Mouse (Mus musculus): Measurements from ENCODE around the gene Ewsr1. TPM values are rescaled to one million over a fixed set of nuclear protein-coding genes. Genes with fewer than 3 reads are reported as not detected.
"Not testable (repeated sequence)": the region's sequence is repeated elsewhere in the genome, so short reads cannot be mapped to it uniquely, and the experiment has no call there.

Gene Ewsr1
- polyA plus RNA-seq, 1 experiment, result 518 TPM

- DNase-seq (ENCODE audit: low read depth), result no peak
- no peak for TF ChIP-seq POLR2A (IDR thresholded peaks at IDR 0.05; ENCODE audit: borderline replicate concordance, extremely low read depth, insufficient read depth, insufficient read length, poor library complexity, severe bottlenecking)
- TF ChIP-seq CTCF (IDR thresholded peaks at IDR 0.05; ENCODE audit: borderline replicate concordance, extremely low read depth, insufficient read depth, insufficient read length), result no peak
These were observed 2.5 kb downstream of the Ewsr1 start for GRCm38 (mm10) chr11:5096480-5097020.

GRCm38 (mm10) chr11:5095877-5096276 is 3.2 kb downstream of the Ewsr1 start:
- TF ChIP-seq CTCF (IDR thresholded peaks at IDR 0.05; ENCODE audit: borderline replicate concordance, extremely low read depth, insufficient read depth, insufficient read length) (no peak), POLR2A (IDR thresholded peaks at IDR 0.05; ENCODE audit: borderline replicate concordance, extremely low read depth, insufficient read depth, insufficient read length, poor library complexity, severe bottlenecking) (no peak)
- DNase-seq (ENCODE audit: low read depth), result peak; percentile 5

- peak; percentile 31 for DNase-seq (ENCODE audit: low read depth)
- TF ChIP-seq POLR2A (IDR thresholded peaks at IDR 0.05; ENCODE audit: borderline replicate concordance, extremely low read depth, insufficient read depth, insufficient read length, poor library complexity, severe bottlenecking), result no peak
- TF ChIP-seq CTCF (IDR thresholded peaks at IDR 0.05; ENCODE audit: borderline replicate concordance, extremely low read depth, insufficient read depth, insufficient read length), result peak; percentile 30; the same call in 1 of the 2 replicates
These were observed 7.4 kb downstream of the Ewsr1 start for GRCm38 (mm10) chr11:5091706-5092105.

GRCm38 (mm10) chr11:5089147-5089546 is 9.9 kb downstream of the Ewsr1 start:
- DNase-seq (ENCODE audit: low read depth), result no peak
- no peak for TF ChIP-seq POLR2A (IDR thresholded peaks at IDR 0.05; ENCODE audit: borderline replicate concordance, extremely low read depth, insufficient read depth, insufficient read length, poor library complexity, severe bottlenecking)
- no peak for TF ChIP-seq CTCF (IDR thresholded peaks at IDR 0.05; ENCODE audit: borderline replicate concordance, extremely low read depth, insufficient read depth, insufficient read length)

- DNase-seq (ENCODE audit: low read depth), result not testable (repeated sequence)
These were observed 22.2 kb downstream of the Ewsr1 start for GRCm38 (mm10) chr11:5076843-5077242.

- TF ChIP-seq POLR2A (IDR thresholded peaks at IDR 0.05; ENCODE audit: borderline replicate concordance, extremely low read depth, insufficient read depth, insufficient read length, poor library complexity, severe bottlenecking), result no peak
- no peak for DNase-seq (ENCODE audit: low read depth)
These were observed 23.3 kb downstream of the Ewsr1 start for GRCm38 (mm10) chr11:5075760-5076159.

- DNase-seq (ENCODE audit: low read depth), result peak; percentile 60
These were observed 24.2 kb downstream of the Ewsr1 start for GRCm38 (mm10) chr11:5074882-5075281.

GRCm38 (mm10) chr11:5068126-5068971 is 30.7 kb downstream of the Ewsr1 start:
- TF ChIP-seq POLR2A (IDR thresholded peaks at IDR 0.05; ENCODE audit: borderline replicate concordance, extremely low read depth, insufficient read depth, insufficient read length, poor library complexity, severe bottlenecking), result no peak
- TF ChIP-seq CTCF (IDR thresholded peaks at IDR 0.05; ENCODE audit: borderline replicate concordance, extremely low read depth, insufficient read depth, insufficient read length), result no peak
- no peak for DNase-seq (ENCODE audit: low read depth)

More at GRCm38 (mm10) chr11:5074882-5075281, 24.2 kb downstream of the Ewsr1 start:
- TF ChIP-seq POLR2A (IDR thresholded peaks at IDR 0.05; ENCODE audit: borderline replicate concordance, extremely low read depth, insufficient read depth, insufficient read length, poor library complexity, severe bottlenecking), result no peak
- TF ChIP-seq CTCF (IDR thresholded peaks at IDR 0.05; ENCODE audit: borderline replicate concordance, extremely low read depth, insufficient read depth, insufficient read length), result peak; percentile 61; the same call in 1 of the 2 replicates

GRCm38 (mm10) chr11:5067063-5067462 is 32.0 kb downstream of the Ewsr1 start:
- DNase-seq (ENCODE audit: low read depth), result no peak
- TF ChIP-seq POLR2A (IDR thresholded peaks at IDR 0.05; ENCODE audit: borderline replicate concordance, extremely low read depth, insufficient read depth, insufficient read length, poor library complexity, severe bottlenecking), result no peak
- TF ChIP-seq CTCF (IDR thresholded peaks at IDR 0.05; ENCODE audit: borderline replicate concordance, extremely low read depth, insufficient read depth, insufficient read length), result no peak

GRCm38 (mm10) chr11:5065056-5065821 is 33.8 kb downstream of the Ewsr1 start, which contains the start of gene Gas2l1:
Gas2l1 (minus strand) TSS chr11:5065327.
- peak; percentile 64 for TF ChIP-seq CTCF (IDR thresholded peaks at IDR 0.05; ENCODE audit: borderline replicate concordance, extremely low read depth, insufficient read depth, insufficient read length)
- 0 out of 2 replicates have a peak, but pooled peaks have one; percentile 29 for TF ChIP-seq POLR2A (IDR thresholded peaks at IDR 0.05; ENCODE audit: borderline replicate concordance, extremely low read depth, insufficient read depth, insufficient read length, poor library complexity, severe bottlenecking)
- peak; percentile 93 for DNase-seq (ENCODE audit: low read depth)

- TF ChIP-seq CTCF (IDR thresholded peaks at IDR 0.05; ENCODE audit: borderline replicate concordance, extremely low read depth, insufficient read depth, insufficient read length) (no peak), POLR2A (IDR thresholded peaks at IDR 0.05; ENCODE audit: borderline replicate concordance, extremely low read depth, insufficient read depth, insufficient read length, poor library complexity, severe bottlenecking) (no peak)
These were observed 34.6 kb downstream of the Ewsr1 start for GRCm38 (mm10) chr11:5064282-5065055.

More at GRCm38 (mm10) chr11:5064282-5065055, 34.6 kb downstream of the Ewsr1 start:
- no peak for DNase-seq (ENCODE audit: low read depth)
